Mouse (Mus musculus) embryonic facial prominence, embryonic 15.5 days (tissue): Measurements from ENCODE around the gene Josd2. TPM values are rescaled to one million over a fixed set of nuclear protein-coding genes. Genes with fewer than 3 reads are reported as not detected.

Source experiments
- ATAC-seq: fragments of 200-750 bp; cut with Nextera tagmentation; 2 replicates; pipeline ENCODE4 v1.8.0; 2017; ENCODE audit warnings: low read depth, moderate TSS enrichment; ENCODE audit not compliant: insufficient number of reproducible peaks, low FRiP score, low TSS enrichment
- H3K27ac ChIP-seq: fragments of 300-500 bp; sonication (generic); replicated peaks from 2 replicates; pipeline ENCODE4 v1.5.1; 2015; ENCODE audit warnings: mild to moderate bottlenecking, inconsistent platforms
- H3K27me3 ChIP-seq: fragments of 300-500 bp; sonication (generic); 2 replicates; pipeline ENCODE4 v1.6.1; 2015; ENCODE audit warnings: inconsistent platforms
- H3K36me3 ChIP-seq: fragments of 300-500 bp; sonication (generic); 2 replicates; pipeline ENCODE4 v1.6.1; 2015; ENCODE audit warnings: mild to moderate bottlenecking, inconsistent platforms
- H3K4me1 ChIP-seq: fragments of 300-500 bp; sonication (generic); 2 replicates; pipeline ENCODE4 v1.6.1; 2015; ENCODE audit warnings: inconsistent platforms
- H3K4me2 ChIP-seq: fragments of 300-500 bp; sonication (generic); replicated peaks from 2 replicates; pipeline ENCODE4 v1.6.1; 2015; ENCODE audit warnings: mild to moderate bottlenecking, inconsistent platforms
- H3K4me3 ChIP-seq: fragments of 300-500 bp; sonication (generic); replicated peaks from 2 replicates; pipeline ENCODE4 v1.5.1; 2015; ENCODE audit warnings: mild to moderate bottlenecking, inconsistent platforms
- H3K9ac ChIP-seq: fragments of 300-500 bp; sonication (generic); 2 replicates; pipeline ENCODE4 v1.6.1; 2015; ENCODE audit warnings: inconsistent platforms
- H3K9me3 ChIP-seq: fragments of 300-500 bp; sonication (generic); replicated peaks from 2 replicates; pipeline ENCODE4 v1.6.1; 2016; ENCODE audit warnings: inconsistent platforms
- WGBS: fragments of 180-500 bp; shearing (Covaris S2); methylation state at CpG from one replicate; pipeline ENCODE4 v1.1.7; 2015; 5-methylcytosine and 5-hydroxymethylcytosine counted together
- polyA plus RNA-seq: library from polyadenylated mRNA; unstranded; fragments of >200 nt; fragmentation: Nextera tagmentation; extraction: Ambion mirVana; gene quantifications from 2 replicates; pipeline ENCODE4 v1.2.1, GENCODE M21; 2015

The Josd2 gene
- polyA plus RNA-seq, 1 experiment from 2014 or later = 124 TPM

GRCm38 (mm10) chr7:44492166-44492826 is 24.5 kb downstream of the Josd2 start:
- 92% methylated on average over 21 of the region's 21 CpGs for WGBS
- Histone ChIP-seq H3K9ac (no peak overlapping the region), H3K27ac (no peak overlapping the region), H3K4me3 (no peak overlapping the region), H3K36me3 (peaks cover 55% of the 10 kb centered on the region), H3K9me3 (no peaks in the 10 kb centered on the region), H3K4me2 (no peak overlapping the region), H3K27me3 (no peaks in the 10 kb centered on the region), H3K4me1 (peaks cover 21% of the 10 kb centered on the region)
- no peak for ATAC-seq

GRCm38 (mm10) chr7:44494681-44495080 is 26.9 kb downstream of the Josd2 start:
- WGBS = 90% methylated on average over 12 of the region's 12 CpGs
- Histone ChIP-seq H3K4me2 (no peak overlapping the region), H3K9ac (no peak overlapping the region), H3K9me3 (no peaks in the 10 kb centered on the region), H3K27me3 (no peaks in the 10 kb centered on the region; the same call in 1 of the 2 replicates), H3K36me3 (peaks cover 43% of the 10 kb centered on the region), H3K4me3 (no peak overlapping the region), H3K4me1 (peaks cover 22% of the 10 kb centered on the region), H3K27ac (no peak overlapping the region)
- no peak for ATAC-seq

- Histone ChIP-seq H3K36me3 (peaks cover 41% of the 10 kb centered on the region), H3K4me1 (peaks cover 22% of the 10 kb centered on the region), H3K27ac (no peak overlapping the region), H3K4me3 (peak overlapping the region; percentile 86), H3K9me3 (no peaks in the 10 kb centered on the region), H3K27me3 (no peaks in the 10 kb centered on the region; the same call in 1 of the 2 replicates), H3K4me2 (peak overlapping the region; percentile 95), H3K9ac (no peak overlapping the region)
- ATAC-seq = no peak
- WGBS = 81% methylated on average over 7 of the region's 7 CpGs
These were observed 27.3 kb downstream of the Josd2 start for GRCm38 (mm10) chr7:44495086-44495485.

DNA sequence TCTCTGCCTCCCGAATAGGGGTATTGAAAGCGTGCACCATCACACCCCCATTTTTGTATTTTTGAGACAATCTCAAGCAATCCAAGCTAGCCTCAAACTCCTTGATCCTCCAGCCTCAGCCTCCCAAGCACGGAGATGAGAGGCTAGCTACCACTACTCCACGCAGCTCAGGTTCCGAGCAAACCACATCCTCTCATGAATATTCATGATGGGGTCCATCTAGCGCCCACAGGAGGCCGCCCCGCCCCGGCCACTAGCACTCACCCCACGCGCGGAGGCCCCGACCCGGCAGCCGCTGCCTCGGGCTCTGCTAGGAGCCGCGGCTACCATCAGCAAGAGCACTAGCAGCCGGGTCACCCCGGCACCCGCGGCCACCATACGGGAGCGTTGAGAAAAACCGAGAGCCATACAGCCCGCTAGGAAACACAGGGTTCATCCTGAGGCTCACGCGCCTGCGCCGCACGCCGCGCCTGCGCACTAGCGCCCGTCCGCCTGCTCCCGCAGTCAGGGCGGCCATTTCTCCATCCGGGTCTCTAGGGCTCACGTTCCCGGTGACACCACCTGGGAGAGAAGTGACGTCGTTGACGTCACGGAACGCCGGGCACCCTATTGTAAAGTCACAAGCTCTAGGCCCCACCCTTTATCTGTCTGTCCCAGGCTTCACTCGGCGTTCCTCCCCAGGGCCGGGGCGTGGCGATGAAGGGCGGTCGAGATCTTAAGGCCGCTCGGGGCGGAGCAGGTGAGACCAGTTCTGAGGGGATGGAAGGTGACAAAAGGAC is 28.4 kb downstream of the Josd2 start, which contains the start of the genes Emc10 and Fam71e1:
Gene Emc10 (minus strand): TSS at position 538 of the 779 bp plus-strand sequence.
Gene Fam71e1 (plus strand): TSS at position 590 of the 779 bp plus-strand sequence.
- peak; percentile 94 for ATAC-seq
- WGBS = under 1% methylated on average over 58 of the region's 58 CpGs
- H3K27me3 ChIP-seq = no peaks in the 10 kb centered on the region; the same call in 1 of the 2 replicates
- H3K4me1 ChIP-seq = peaks cover 22% of the 10 kb centered on the region
- H3K36me3 ChIP-seq = peaks cover 30% of the 10 kb centered on the region
- no peaks in the 10 kb centered on the region for H3K9me3 ChIP-seq
- peak within 1 kb of the TSS; percentile 95 for H3K4me2 ChIP-seq
- peak within 1 kb of the TSS; percentile 95 for H3K27ac ChIP-seq
- peak within 1 kb of the TSS; percentile 86 for H3K4me3 ChIP-seq
- peak within 1 kb of the TSS; percentile 90 for H3K9ac ChIP-seq

DNA sequence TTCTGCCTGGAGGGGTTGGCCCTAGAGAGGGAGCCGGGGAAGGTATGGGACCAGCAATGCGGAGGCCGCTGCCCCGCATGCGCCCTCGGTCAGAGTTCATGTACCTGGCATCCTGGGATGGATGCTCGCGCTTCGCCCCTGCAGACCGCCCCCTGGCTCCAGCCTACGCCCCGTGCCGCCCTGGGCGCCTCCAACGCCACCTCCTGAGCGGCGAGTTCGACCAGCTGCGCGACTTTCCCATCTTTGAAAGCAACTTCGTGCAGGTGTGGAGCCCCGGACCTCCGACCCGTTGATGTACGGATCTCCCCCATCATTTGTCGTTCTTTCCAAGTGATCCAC is 29.0 kb downstream of the Josd2 start:
- peaks cover 22% of the 10 kb centered on the region for H3K4me1 ChIP-seq
- WGBS = under 1% methylated on average over 26 of the region's 26 CpGs
- peak overlapping the region; percentile 70 for H3K9ac ChIP-seq
- peak overlapping the region; percentile 86 for H3K4me3 ChIP-seq
- peaks cover 25% of the 10 kb centered on the region for H3K36me3 ChIP-seq
- H3K9me3 ChIP-seq = no peaks in the 10 kb centered on the region
- H3K27me3 ChIP-seq = no peaks in the 10 kb centered on the region; the same call in 1 of the 2 replicates
- H3K4me2 ChIP-seq = peak overlapping the region; percentile 95
- H3K27ac ChIP-seq = peak overlapping the region; percentile 95
- ATAC-seq = no peak

DNA sequence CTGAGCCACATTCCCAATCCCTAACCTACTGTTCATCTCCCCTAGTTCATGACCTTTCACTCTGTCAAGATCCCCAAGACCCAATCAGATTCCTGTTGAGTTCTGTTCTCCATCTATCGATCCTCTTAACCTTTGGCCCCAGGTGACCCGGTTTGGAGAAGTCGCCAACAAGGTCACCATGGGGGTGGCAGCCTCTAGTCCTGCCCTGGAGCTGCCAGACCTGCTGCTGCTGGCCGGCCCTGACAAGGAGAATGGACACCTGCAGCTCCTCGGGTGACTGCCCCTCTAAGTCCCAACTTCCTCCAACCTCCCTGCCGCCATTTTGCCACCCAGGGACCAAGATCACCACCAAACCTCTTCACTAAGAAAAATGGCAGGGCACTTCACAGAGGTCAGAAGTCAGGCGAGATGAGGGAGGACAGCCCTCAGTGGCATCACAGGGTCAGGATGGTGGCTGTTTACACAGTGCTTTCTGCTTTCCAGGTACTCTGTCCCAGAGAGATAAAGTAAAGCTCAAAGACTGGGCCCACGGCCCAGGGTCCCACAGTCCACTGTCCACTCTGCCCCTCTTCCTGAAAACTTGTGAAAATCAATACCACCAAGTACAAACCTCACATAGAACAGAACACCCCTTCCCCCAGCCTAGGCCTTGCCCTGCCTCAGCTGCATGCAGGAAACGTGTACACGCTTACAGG is 29.7 kb downstream of the Josd2 start:
- H3K4me1 ChIP-seq = peaks cover 22% of the 10 kb centered on the region
- H3K4me2 ChIP-seq = peak overlapping the region; percentile 95
- no peaks in the 10 kb centered on the region; the same call in 1 of the 2 replicates for H3K27me3 ChIP-seq
- 79% methylated on average over 10 of the region's 10 CpGs for WGBS
- H3K9me3 ChIP-seq = no peaks in the 10 kb centered on the region
- no peak overlapping the region for H3K27ac ChIP-seq
- H3K36me3 ChIP-seq = peaks cover 17% of the 10 kb centered on the region; the same call in 1 of the 2 replicates
- H3K4me3 ChIP-seq = peak overlapping the region; percentile 86
- H3K9ac ChIP-seq = peak overlapping the region; percentile 70; the same call in 1 of the 2 replicates
- ATAC-seq = no peak

- H3K27me3 ChIP-seq = no peaks in the 10 kb centered on the region; the same call in 1 of the 2 replicates
- peaks cover 5% of the 10 kb centered on the region; the same call in 1 of the 2 replicates for H3K36me3 ChIP-seq
- 74% methylated on average over 1 of the region's 1 CpGs for WGBS
- no peak overlapping the region for H3K4me3 ChIP-seq
- H3K27ac ChIP-seq = no peak overlapping the region
- no peak overlapping the region for H3K4me2 ChIP-seq
- H3K4me1 ChIP-seq = peaks cover 22% of the 10 kb centered on the region
- no peak overlapping the region for H3K9ac ChIP-seq
- no peak for ATAC-seq
- no peaks in the 10 kb centered on the region for H3K9me3 ChIP-seq
These were observed 31.1 kb downstream of the Josd2 start for GRCm38 (mm10) chr7:44498922-44499321.

DNA sequence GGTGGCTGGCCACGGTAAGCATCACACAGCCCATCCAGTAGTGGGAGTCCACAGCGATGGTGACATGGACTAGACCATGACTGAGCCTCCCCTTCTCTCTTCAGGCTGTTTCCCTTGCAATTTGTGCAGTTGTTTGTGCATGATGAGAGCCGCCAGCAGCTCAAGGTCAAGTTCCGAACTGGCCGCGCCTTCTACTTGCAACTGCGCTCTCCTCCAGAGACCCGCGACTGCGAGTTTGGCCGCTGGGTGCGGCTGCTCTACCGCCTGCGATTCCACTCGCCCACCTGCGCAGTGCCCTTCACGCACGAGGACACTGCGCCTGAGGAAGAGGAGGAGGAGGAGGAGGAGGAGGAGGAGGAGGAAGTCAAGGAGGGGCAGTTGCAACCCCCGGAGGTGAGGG is 32.3 kb downstream of the Josd2 start:
- 57% methylated on average over 17 of the region's 20 CpGs for WGBS
- H3K27me3 ChIP-seq = no peaks in the 10 kb centered on the region; the same call in 1 of the 2 replicates
- H3K9me3 ChIP-seq = no peaks in the 10 kb centered on the region
- peaks cover 16% of the 10 kb centered on the region for H3K4me1 ChIP-seq
- H3K4me2 ChIP-seq = no peak overlapping the region
- no peak overlapping the region for H3K9ac ChIP-seq
- H3K36me3 ChIP-seq = no peaks in the 10 kb centered on the region
- no peak overlapping the region for H3K27ac ChIP-seq
- ATAC-seq = no peak
- no peak overlapping the region for H3K4me3 ChIP-seq

DNA sequence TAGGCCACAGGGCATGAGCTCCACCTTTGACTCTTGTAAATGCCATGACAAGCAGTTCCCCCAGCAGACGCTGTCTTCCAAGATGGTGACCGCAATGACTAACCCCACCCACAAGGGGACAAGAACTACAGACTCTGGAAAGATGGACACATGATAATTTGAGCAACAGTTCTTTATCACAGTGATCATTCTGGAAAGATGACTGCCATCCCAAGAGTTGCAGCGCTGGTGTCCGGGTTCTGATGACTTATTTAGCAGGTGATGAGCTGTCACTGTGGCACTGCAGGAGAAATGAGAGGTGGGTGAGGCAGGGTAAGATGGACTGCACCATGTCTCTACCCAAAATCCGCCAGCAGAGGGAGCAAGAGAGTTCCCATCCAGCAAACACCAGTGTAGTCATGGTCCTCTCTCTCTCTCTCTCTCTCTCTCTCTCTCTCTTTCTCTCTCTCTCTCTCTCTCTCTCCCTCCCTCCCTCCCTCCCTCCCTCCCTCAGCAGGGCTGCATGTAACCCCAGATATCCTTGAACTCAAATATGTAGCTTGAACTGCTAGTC is 33.9 kb downstream of the Josd2 start:
- no peak for ATAC-seq
- H3K9me3 ChIP-seq = no peaks in the 10 kb centered on the region
- 33% methylated on average over 5 of the region's 5 CpGs for WGBS
- H3K27me3 ChIP-seq = no peaks in the 10 kb centered on the region; the same call in 1 of the 2 replicates
- no peak overlapping the region for H3K4me3 ChIP-seq
- H3K27ac ChIP-seq = no peak overlapping the region
- H3K4me1 ChIP-seq = peaks cover 7% of the 10 kb centered on the region; the same call in 1 of the 2 replicates
- no peak overlapping the region for H3K4me2 ChIP-seq
- H3K9ac ChIP-seq = no peak overlapping the region
- H3K36me3 ChIP-seq = no peaks in the 10 kb centered on the region

- ATAC-seq = no peak
- H3K9ac ChIP-seq = no peak overlapping the region
- H3K27me3 ChIP-seq = peaks cover 7% of the 10 kb centered on the region; the same call in 1 of the 2 replicates
- H3K4me1 ChIP-seq = no peaks in the 10 kb centered on the region
- H3K9me3 ChIP-seq = no peaks in the 10 kb centered on the region
- H3K27ac ChIP-seq = no peak overlapping the region
- H3K36me3 ChIP-seq = no peaks in the 10 kb centered on the region
- no peak overlapping the region for H3K4me3 ChIP-seq
- H3K4me2 ChIP-seq = no peak overlapping the region
These were observed 39.7 kb downstream of the Josd2 start for GRCm38 (mm10) chr7:44507491-44507890.
